Mouse (Mus musculus): ENCODE data around the gene Vasn.
"Not testable (repeated sequence)": the region's sequence is repeated elsewhere in the genome, so short reads cannot be mapped to it uniquely, and the experiment has no call there.

DNA sequence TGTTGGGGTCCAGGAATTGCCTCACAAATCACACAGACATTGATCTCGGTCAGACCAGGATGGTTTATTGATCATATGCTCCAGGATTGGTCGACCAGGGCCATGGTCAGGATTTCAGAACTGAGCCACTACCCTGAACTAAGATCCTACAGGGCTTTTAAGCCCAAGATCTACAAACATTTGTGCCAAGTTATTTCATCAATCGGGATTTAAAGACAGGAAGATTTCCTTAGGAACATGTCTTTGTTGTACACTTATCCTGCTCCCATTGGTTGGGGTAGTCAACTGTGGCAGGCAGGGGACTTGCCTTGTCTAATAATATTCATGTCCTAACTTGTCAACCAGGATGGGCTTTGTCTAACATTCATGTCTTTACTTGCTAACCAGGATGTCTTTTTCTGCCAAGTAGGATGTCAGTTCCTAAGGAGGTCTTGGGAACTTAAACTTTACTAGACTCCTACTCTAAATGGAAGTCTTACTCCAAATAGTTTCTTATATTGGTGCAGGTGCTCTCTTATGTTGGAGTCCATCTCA is 41.2 kb downstream of the Vasn start:
- not testable (repeated sequence) for TF ChIP-seq CTCF (IDR thresholded peaks at IDR 0.05; ENCODE audit: borderline replicate concordance, insufficient read depth, low read length); POLR2A (IDR thresholded peaks at IDR 0.05; ENCODE audit: low read depth, low read length)
